Mouse (Mus musculus): ENCODE data around the gene Dab2ip.

Dab2ip gene

DNA sequence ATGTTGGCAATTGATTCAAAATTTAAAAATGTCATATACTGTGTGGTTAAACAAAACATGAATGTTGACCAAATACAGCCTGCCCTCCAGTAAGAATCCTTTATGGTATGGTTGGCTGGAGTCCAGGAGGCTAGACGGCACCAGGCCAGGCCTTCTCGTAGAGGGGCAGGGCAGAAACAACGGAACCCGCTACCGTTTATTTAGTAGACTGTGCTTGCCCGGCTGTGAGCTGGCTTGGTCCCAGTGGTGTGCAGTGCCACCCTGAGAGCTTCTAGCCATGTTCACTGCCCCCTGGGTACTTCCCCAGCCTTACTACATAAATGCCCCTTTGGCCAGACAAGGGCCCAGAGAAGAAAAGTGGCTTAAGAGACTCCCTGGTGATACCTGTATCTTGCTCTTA, 122.8 kb downstream of the Dab2ip start:
- DNase-seq (ENCODE audit: low read depth, low spot score) = no peak

- DNase-seq (ENCODE audit: low read depth, low spot score) = no peak
Measured at GRCm38 (mm10) chr2:35684005-35684404, 125.9 kb downstream of the Dab2ip start.

DNA sequence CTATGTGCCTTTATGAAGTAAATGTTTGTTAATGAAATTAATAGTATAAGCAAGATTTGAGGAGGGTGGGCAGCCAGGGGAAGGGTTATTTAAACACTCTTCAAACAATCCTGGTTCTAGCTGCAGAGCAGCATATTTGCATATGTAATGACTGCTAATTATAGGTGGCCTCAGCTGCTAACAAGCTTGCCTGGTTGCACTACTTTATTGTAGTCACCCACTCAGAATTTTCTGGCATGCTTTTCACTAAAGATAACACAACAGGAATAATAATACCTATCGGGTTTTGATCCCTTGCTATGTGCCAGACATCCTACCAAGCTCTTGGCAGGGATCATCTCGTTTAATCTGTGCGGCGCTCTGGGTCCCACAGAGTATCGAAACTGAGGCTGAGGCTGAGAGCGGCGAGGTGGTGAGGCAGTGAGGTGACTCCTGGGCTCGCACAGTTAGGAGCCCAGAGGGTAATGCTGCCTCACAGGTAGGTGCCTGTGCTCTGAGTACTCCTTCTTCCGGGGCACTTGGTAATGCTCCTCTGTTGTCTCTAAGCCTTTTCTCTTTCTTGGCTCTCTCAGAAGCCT, 126.8 kb downstream of the Dab2ip start:
- DNase-seq (ENCODE audit: low read depth, low spot score) = no peak

- no peak for DNase-seq (ENCODE audit: low read depth, low spot score)
Measured at GRCm38 (mm10) chr2:35686104-35686503, 128.0 kb downstream of the Dab2ip start.

- DNase-seq (ENCODE audit: low read depth, low spot score) = no peak
Measured at GRCm38 (mm10) chr2:35687557-35688070, 129.5 kb downstream of the Dab2ip start.

GRCm38 (mm10) chr2:35688121-35688520, 130.1 kb downstream of the Dab2ip start:
- no peak for DNase-seq (ENCODE audit: low read depth, low spot score)

- no peak for DNase-seq (ENCODE audit: low read depth, low spot score)
Measured at GRCm38 (mm10) chr2:35688581-35688980, 130.5 kb downstream of the Dab2ip start.

GRCm38 (mm10) chr2:35689881-35690280, 131.8 kb downstream of the Dab2ip start:
- DNase-seq (ENCODE audit: low read depth, low spot score) = no peak

DNA sequence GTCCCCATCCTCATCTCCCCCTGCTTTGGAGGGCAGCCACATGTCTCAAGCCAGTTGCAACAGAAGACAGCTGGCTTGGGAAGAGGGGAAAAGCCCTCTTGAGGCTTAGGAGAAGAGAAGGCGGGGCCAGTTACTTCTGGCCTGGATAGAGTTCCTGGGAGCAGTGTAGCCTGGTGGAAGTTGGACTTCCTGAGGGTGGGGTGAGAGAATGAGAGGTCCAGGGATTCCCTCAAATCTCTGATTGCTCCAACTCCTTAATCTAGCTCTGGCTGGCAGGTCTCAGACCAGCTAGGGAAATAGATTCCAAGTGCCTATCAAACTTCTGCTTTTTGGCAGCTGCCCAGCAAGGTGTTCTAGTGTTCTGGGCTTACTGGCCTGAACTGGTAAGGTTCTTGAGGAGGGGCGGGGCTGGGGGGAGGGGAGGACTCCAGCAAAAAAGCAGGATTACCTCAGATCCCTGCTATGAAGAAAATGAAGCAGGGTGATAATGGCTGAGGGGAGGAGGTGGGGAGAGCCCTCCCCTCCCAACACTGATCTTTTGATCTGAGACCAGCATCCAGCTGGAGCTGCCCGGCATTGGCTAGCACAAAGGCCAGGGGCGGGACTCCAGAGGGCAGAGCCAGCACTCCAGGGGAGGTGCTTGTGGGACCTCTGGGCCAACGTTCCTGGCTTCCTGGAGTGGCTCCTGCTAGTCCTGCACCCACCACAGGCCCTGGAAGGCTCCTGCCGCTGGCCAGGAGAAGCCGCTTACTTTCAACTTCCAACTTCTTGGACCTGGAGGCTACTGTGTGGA, 133.4 kb downstream of the Dab2ip start:
- DNase-seq (ENCODE audit: low read depth, low spot score) = peak; percentile 54

- DNase-seq (ENCODE audit: low read depth, low spot score) = no peak
Measured at GRCm38 (mm10) chr2:35692272-35692900, 134.3 kb downstream of the Dab2ip start.

DNA sequence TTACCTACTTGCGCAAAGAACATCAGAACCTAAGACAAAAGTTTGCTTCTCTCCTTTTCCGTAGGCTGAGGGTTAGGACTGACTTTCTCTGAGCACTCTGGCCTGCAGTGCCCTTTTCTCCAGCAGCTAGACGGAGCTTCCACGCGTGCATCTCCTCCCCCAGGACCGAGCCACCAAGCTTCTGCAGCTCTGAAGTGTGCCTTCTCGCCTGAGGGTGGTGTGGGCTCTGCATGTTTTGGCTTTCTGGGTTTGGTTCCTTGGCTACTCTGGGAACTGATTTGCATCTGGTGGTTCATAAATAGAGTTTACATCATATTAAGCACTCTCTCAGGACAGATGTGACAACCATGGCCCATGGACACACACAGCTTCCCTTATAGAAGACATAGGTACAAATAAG, 135.0 kb downstream of the Dab2ip start:
- no peak for DNase-seq (ENCODE audit: low read depth, low spot score)

DNA sequence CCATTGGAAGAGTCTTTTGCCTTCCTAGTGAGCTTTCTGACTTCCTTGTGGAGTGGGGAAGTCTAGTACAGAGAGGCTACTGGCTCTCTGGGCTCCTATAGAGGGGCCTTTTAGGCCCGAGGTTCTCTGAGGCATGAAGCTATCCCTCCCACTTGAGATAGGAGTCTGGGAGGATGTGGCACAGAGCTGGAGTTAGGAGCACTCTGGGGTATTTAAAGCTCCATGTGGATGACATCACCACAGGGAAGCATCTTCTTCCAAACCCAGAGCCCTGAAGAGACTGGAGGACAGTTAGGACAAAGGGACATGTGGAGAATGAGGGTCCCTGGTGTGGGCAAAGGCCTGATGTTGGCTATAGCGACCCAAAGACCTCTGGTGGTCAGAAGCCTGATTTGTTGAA, 136.0 kb downstream of the Dab2ip start:
- DNase-seq (ENCODE audit: low read depth, low spot score) = no peak

GRCm38 (mm10) chr2:35696193-35696541, 138.1 kb downstream of the Dab2ip start:
- no peak for DNase-seq (ENCODE audit: low read depth, low spot score)

DNA sequence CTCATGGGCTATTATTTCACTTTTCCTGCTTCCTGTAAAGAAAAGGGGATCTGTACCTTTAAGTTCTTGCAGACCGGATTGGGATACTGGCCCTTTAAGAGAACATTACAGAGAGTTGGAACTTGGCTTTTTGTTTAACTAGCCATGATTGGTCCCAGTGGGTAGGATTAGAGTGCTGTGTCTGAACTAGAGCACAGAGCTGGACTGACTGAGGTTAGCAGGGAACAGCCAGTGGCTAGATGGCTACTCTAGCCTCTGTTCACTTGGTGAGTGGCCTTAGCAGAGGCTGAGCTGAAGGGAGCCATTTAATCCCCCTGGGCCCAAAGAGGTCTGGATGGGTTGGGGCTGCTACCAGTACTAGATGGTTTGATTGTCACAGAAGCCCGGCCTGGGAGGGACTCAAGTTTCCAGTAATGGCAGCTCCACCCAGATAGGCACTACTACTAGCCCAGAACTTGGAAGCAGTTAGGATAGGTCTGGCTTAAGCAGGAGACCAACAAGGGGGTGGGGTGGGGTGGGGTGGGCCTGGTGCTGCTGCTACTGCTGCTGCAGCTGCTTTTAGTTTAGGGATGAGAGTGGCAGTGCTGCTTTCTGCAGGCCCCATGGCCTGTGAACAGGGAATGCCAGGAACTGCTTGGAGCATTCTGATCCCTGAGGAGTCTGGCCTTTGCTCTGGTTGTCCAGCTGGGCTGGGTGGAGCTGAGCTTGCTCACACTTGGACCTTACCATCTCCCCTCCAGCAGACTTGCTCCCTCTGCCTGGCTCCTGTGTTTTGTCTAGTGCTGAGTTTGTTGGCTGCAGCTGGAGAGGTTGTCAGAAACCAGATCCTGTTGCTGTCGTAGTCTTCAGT, 138.7 kb downstream of the Dab2ip start:
- peak; percentile 84 for DNase-seq (ENCODE audit: low read depth, low spot score)

DNA sequence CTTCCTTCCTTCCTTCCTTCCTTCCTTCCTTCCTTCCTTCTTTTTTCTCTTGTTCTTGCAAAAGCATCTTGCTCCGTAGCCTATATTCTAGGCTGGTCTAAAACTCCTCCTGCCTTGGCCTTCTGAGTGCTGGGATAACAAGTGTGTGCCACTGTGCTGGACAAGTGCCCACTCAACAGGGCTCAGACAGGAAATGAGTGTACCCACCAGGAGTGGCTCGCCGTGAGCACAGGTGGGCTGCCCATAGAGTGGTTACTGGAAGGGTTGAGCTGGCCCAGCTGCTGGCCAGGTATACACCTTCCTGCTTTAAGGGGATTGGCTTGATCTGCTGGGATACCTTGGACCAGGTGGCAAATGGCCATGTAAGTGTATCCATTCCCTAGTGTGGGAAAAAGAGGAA, 139.7 kb downstream of the Dab2ip start:
- no peak for DNase-seq (ENCODE audit: low read depth, low spot score)

DNA sequence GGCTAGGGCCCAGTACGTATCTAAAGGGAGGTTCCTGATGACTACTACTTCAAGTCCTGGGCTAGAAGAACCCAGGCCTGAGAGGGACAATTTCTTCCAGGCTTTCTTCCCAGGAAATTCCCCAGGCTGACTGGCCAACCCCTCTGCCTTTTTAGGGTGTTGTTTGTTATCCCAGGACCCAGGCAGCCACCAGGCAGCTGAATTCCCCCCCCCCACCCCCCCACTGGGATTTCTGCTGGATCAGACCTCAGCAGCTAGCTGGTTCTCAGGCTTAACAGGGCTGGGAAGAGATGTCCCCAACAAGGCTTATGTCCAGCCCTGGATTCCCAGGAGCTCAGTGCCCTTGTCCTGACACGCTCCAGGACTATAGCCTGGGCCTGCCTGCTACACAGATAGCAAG, 142.9 kb downstream of the Dab2ip start:
- DNase-seq (ENCODE audit: low read depth, low spot score) = no peak

DNA sequence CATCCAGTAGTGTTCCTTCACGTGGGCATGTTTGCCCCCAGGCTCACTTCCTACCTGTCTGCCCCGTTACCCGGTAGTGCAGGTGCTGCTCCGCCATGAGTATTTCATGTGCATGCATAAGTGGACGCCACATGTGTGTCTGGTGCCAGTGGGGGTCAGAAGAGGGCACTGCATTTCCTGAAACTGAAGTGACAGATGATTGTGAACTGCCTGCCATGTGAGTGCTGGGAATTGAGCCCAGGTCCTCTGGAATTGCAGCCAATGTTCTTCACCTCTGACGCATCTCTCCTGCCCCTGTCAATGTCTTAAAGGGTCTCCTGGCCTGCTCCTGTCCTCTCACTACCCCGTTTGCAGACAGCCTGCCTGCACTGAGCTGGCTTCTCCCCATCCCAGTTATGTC, 143.9 kb downstream of the Dab2ip start:
- DNase-seq (ENCODE audit: low read depth, low spot score) = no peak

DNA sequence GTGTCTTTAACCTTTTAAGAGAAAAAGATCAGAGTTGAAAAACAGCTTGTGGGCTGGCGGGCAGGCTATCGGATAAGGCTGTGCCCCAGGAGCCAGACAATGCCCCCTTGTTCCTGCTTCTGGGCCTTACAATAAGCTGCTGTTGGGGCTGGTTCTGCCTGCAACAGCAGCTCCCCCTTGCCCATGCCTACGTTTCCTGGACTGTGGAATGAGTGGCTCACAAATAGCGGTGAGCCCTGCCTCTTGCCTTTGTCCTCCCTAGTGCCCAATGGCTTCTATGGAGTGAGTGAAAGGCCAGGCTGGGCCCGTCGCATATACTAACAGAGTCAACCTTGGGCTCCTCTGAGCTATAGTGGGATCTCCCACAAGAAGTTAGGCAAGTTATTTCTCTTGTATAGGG, 144.5 kb downstream of the Dab2ip start:
- no peak for DNase-seq (ENCODE audit: low read depth, low spot score)

- DNase-seq (ENCODE audit: low read depth, low spot score) = peak; percentile 75
Measured at GRCm38 (mm10) chr2:35703241-35703640, 145.2 kb downstream of the Dab2ip start.

DNA sequence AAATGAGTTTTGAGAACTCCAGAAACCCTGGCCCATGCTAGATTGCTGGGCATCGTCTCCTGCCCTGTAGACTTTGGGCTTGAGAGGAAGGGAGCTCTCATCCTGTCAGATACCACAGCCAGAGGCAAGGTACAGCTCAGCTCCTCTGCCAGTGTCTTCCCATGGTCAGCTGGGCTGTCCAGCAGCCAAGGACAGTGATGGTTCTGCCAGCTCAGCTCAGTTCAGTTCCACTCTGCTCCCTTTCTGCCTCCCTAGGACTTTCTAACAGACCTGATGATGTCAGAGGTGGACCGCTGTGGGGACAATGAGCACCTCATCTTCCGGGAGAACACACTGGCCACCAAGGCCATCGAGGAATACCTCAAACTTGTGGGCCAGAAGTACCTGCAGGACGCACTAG, 154.5 kb downstream of the Dab2ip start:
- no peak for DNase-seq (ENCODE audit: low read depth, low spot score)

- no peak for DNase-seq (ENCODE audit: low read depth, low spot score)
Measured at GRCm38 (mm10) chr2:35713460-35713859, 155.4 kb downstream of the Dab2ip start.

DNA sequence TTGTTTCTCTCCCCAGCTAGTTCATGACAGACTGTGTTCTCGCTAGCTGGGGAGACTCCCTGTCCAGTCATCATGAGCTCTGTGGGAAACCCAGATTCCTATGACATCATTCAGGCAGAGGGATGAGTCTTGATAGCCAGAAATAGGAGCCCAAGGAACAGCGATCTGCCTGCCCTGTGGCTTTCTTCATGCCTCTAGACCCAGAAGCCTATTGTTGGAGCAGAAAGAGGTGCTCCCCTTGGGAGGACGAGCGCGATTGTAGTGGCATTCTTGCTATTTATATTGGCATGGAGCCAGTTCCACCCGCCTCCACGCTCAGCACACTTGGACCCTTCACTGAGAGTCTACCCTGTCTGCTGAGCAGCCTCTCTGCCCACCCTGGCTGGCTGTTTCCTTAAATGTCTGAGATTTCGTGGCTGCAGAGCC, 156.7 kb downstream of the Dab2ip start:
- peak; percentile 91 for DNase-seq (ENCODE audit: low read depth, low spot score)

All from 3T3-L1 (cell line).